Comparison of ENCODE assay signal across 8 mouse cellular contexts in genomic region chr16:92695981-92696380, GRCm38 (mm10).
DNase-seq lines count a peak whose midpoint lies in the region; ATAC-seq and TF ChIP-seq lines count a peak whose summit lies in the region.

No protein-coding gene starts in this region.

- H3K9ac ChIP-seq in heart, embryonic 11.5 days (ENCODE audit: low read depth, low read length): peak overlapping the region; percentile 58; the same call in 1 of the 2 replicates
- no peak overlapping the region for H3K9ac ChIP-seq in neural tube, embryonic 11.5 days (ENCODE audit: low read length)
- peak overlapping the region; percentile 59; the same call in 1 of the 2 replicates for H3K9ac ChIP-seq in limb, embryonic 12.5 days (replicated peaks)
- peak overlapping the region; percentile 69 for H3K9ac ChIP-seq in stomach, postnatal 0 days (ENCODE audit: low read length)

- peaks cover 75% of the 10 kb centered on the region for H3K27me3 ChIP-seq in heart, embryonic 11.5 days (ENCODE audit: control insufficient read depth, insufficient read depth, low read length)
- peaks cover 78% of the 10 kb centered on the region for H3K27me3 ChIP-seq in neural tube, embryonic 11.5 days (ENCODE audit: control insufficient read depth, insufficient read depth, low read length)
- H3K27me3 ChIP-seq in limb, embryonic 12.5 days: peaks cover 69% of the 10 kb centered on the region
- no peaks in the 10 kb centered on the region; the same call in 1 of the 2 replicates for H3K27me3 ChIP-seq in stomach, postnatal 0 days (ENCODE audit: control insufficient read depth, insufficient read depth, low read length)

- no peak for DNase-seq in heart, adult 18-20 months
- no peak for DNase-seq in neural tube, embryonic 11.5 days (ENCODE audit: low spot score)
- DNase-seq in neural tube, embryonic 10.5 days (ENCODE audit: extremely low spot score, low spot score): no peak
- DNase-seq in stomach, postnatal 0 days (ENCODE audit: low spot score): no peak
- DNase-seq in left cerebral cortex, adult 11 months (ENCODE audit: low spot score): no peak

- peaks cover 16% of the 10 kb centered on the region for H3K4me1 ChIP-seq in heart, embryonic 11.5 days (ENCODE audit: control insufficient read depth, insufficient read depth, low read length)
- H3K4me1 ChIP-seq in neural tube, embryonic 11.5 days (ENCODE audit: control insufficient read depth, insufficient read depth, low read length): peaks cover 13% of the 10 kb centered on the region
- H3K4me1 ChIP-seq in limb, embryonic 12.5 days (replicated peaks): peaks cover 44% of the 10 kb centered on the region
- no peaks in the 10 kb centered on the region for H3K4me1 ChIP-seq in stomach, postnatal 0 days (replicated peaks; ENCODE audit: control insufficient read depth, insufficient read depth)

- no peak for ATAC-seq in heart, embryonic 11.5 days (replicated peaks; ENCODE audit: insufficient number of reproducible peaks, low FRiP score, low TSS enrichment)
- ATAC-seq in neural tube, embryonic 11.5 days (ENCODE audit: insufficient read depth, low FRiP score, low TSS enrichment): no peak
- ATAC-seq in limb, embryonic 12.5 days (ENCODE audit: insufficient number of reproducible peaks, insufficient read depth, low FRiP score, low TSS enrichment, low read depth): no peak
- ATAC-seq in stomach, postnatal 0 days (ENCODE audit: low FRiP score, low TSS enrichment): no peak
- ATAC-seq in megakaryocyte progenitor cell, adult 5-6 weeks (replicated peaks; ENCODE audit: poor library complexity): no peak

- H3K9me3 ChIP-seq in heart, embryonic 11.5 days (replicated peaks; ENCODE audit: control insufficient read depth, low read length): no peaks in the 10 kb centered on the region
- H3K9me3 ChIP-seq in neural tube, embryonic 11.5 days (ENCODE audit: control insufficient read depth, low read length): no peaks in the 10 kb centered on the region
- no peaks in the 10 kb centered on the region for H3K9me3 ChIP-seq in limb, embryonic 12.5 days
- H3K9me3 ChIP-seq in stomach, postnatal 0 days (ENCODE audit: control insufficient read depth, low read length): no peaks in the 10 kb centered on the region

- no peak overlapping the region for H3K27ac ChIP-seq in heart, embryonic 11.5 days (ENCODE audit: low read depth, low read length)
- H3K27ac ChIP-seq in neural tube, embryonic 11.5 days (ENCODE audit: low read depth, low read length): no peak overlapping the region
- no peak overlapping the region for H3K27ac ChIP-seq in limb, embryonic 12.5 days
- H3K27ac ChIP-seq in stomach, postnatal 0 days (replicated peaks): peak overlapping the region; percentile 63; the same call in 1 of the 2 replicates

- peak overlapping the region; percentile 55 for H3K4me2 ChIP-seq in heart, embryonic 11.5 days
- peak overlapping the region; percentile 10 for H3K4me2 ChIP-seq in neural tube, embryonic 11.5 days (ENCODE audit: low read depth)
- H3K4me2 ChIP-seq in limb, embryonic 12.5 days: peak overlapping the region; percentile 87
- H3K4me2 ChIP-seq in stomach, postnatal 0 days (replicated peaks; ENCODE audit: low read depth): peak overlapping the region; percentile 99

- WGBS in heart, embryonic 11.5 days (ENCODE audit: insufficient replicate concordance): 9% methylated on average over 12 of the region's 12 CpGs
- WGBS in neural tube, embryonic 11.5 days: 8% methylated on average over 12 of the region's 12 CpGs
- WGBS in limb, embryonic 12.5 days: 6% methylated on average over 12 of the region's 12 CpGs
- 7% methylated on average over 12 of the region's 12 CpGs for WGBS in stomach, postnatal 0 days

- TF ChIP-seq CTCF in stomach, postnatal 0 days (IDR thresholded peaks at IDR 0.05; ENCODE audit: low read depth): no peak

- peak overlapping the region; percentile 42 for H3K4me3 ChIP-seq in heart, embryonic 11.5 days (ENCODE audit: low read depth, low read length)
- H3K4me3 ChIP-seq in neural tube, embryonic 11.5 days (ENCODE audit: low read depth, low read length): peak overlapping the region; percentile 17
- H3K4me3 ChIP-seq in limb, embryonic 12.5 days (replicated peaks): peak overlapping the region; percentile 51
- peak overlapping the region; percentile 59 for H3K4me3 ChIP-seq in stomach, postnatal 0 days (ENCODE audit: low read depth, low read length)

- no peak for TF ChIP-seq EP300 in stomach, postnatal 0 days (optimal IDR thresholded peaks at IDR 0.05)

- H3K36me3 ChIP-seq in heart, embryonic 11.5 days (ENCODE audit: control insufficient read depth, insufficient read depth, low read length): no peaks in the 10 kb centered on the region
- no peaks in the 10 kb centered on the region for H3K36me3 ChIP-seq in neural tube, embryonic 11.5 days (ENCODE audit: control insufficient read depth, insufficient read depth, low read length)
- no peaks in the 10 kb centered on the region for H3K36me3 ChIP-seq in limb, embryonic 12.5 days
- no peaks in the 10 kb centered on the region for H3K36me3 ChIP-seq in stomach, postnatal 0 days (ENCODE audit: control insufficient read depth, insufficient read depth, low read length)

Comparison
In these comparisons a context has a peak if more than half of its experiments do, and no peak if none do; other contexts are left out.
1. H3K4me2 ChIP-seq: peak in every context shown above with its lines; median percentile 99 in stomach, postnatal 0 days; 87 in limb, embryonic 12.5 days; 55 in heart, embryonic 11.5 days; 10 in neural tube, embryonic 11.5 days.